Mouse (Mus musculus): Measurements from ENCODE around the gene Nfib. TPM values are rescaled to one million over a fixed set of nuclear protein-coding genes. Genes with fewer than 3 reads are reported as not detected.

The Nfib gene
- polyA plus RNA-seq, 1 experiment from 2014 or later: 60.1 TPM

GRCm38 (mm10) chr4:82518132-82518531 is 187.4 kb downstream of the Nfib start:
- H3K4me3 ChIP-seq (replicated peaks; ENCODE audit: low read length): no peak overlapping the region
- no peak for ATAC-seq (ENCODE audit: insufficient read depth, low FRiP score)
- WGBS: 86% methylated on average over 1 of the region's 1 CpGs
- no peak overlapping the region for H3K27ac ChIP-seq (ENCODE audit: low read length)
- H3K27me3 ChIP-seq (ENCODE audit: control insufficient read depth, insufficient read depth, low read length): no peaks in the 10 kb centered on the region
- no peaks in the 10 kb centered on the region for H3K4me1 ChIP-seq (ENCODE audit: control insufficient read depth, insufficient read depth, low read length)
- H3K36me3 ChIP-seq (ENCODE audit: control insufficient read depth, insufficient read depth, low read length): no peaks in the 10 kb centered on the region
- H3K4me2 ChIP-seq (ENCODE audit: low read depth, low read length): no peak overlapping the region
- no peak overlapping the region for H3K9ac ChIP-seq (ENCODE audit: low read length)
- no peaks in the 10 kb centered on the region for H3K9me3 ChIP-seq (replicated peaks; ENCODE audit: control insufficient read depth, low read length)

GRCm38 (mm10) chr4:82517311-82517710 is 188.2 kb downstream of the Nfib start:
- Histone ChIP-seq H3K4me3 (replicated peaks; ENCODE audit: low read length) (no peak overlapping the region), H3K4me1 (ENCODE audit: control insufficient read depth, insufficient read depth, low read length) (peaks cover under 1% of the 10 kb centered on the region; the same call in 1 of the 2 replicates), H3K4me2 (ENCODE audit: low read depth, low read length) (no peak overlapping the region), H3K27me3 (ENCODE audit: control insufficient read depth, insufficient read depth, low read length) (no peaks in the 10 kb centered on the region), H3K36me3 (ENCODE audit: control insufficient read depth, insufficient read depth, low read length) (no peaks in the 10 kb centered on the region), H3K9me3 (replicated peaks; ENCODE audit: control insufficient read depth, low read length) (no peaks in the 10 kb centered on the region), H3K9ac (ENCODE audit: low read length) (no peak overlapping the region), H3K27ac (ENCODE audit: low read length) (no peak overlapping the region)
- WGBS: 77% methylated on average over 7 of the region's 7 CpGs
- ATAC-seq (ENCODE audit: insufficient read depth, low FRiP score): no peak

GRCm38 (mm10) chr4:82516211-82516795 is 189.2 kb downstream of the Nfib start:
- Histone ChIP-seq H3K36me3 (ENCODE audit: control insufficient read depth, insufficient read depth, low read length) (no peaks in the 10 kb centered on the region), H3K9ac (ENCODE audit: low read length) (no peak overlapping the region), H3K27me3 (ENCODE audit: control insufficient read depth, insufficient read depth, low read length) (no peaks in the 10 kb centered on the region), H3K4me3 (replicated peaks; ENCODE audit: low read length) (no peak overlapping the region), H3K4me1 (ENCODE audit: control insufficient read depth, insufficient read depth, low read length) (peaks cover 9% of the 10 kb centered on the region), H3K4me2 (ENCODE audit: low read depth, low read length) (no peak overlapping the region), H3K9me3 (replicated peaks; ENCODE audit: control insufficient read depth, low read length) (no peaks in the 10 kb centered on the region), H3K27ac (ENCODE audit: low read length) (no peak overlapping the region)
- ATAC-seq (ENCODE audit: insufficient read depth, low FRiP score): no peak
- WGBS: 76% methylated on average over 6 of the region's 6 CpGs

- 87% methylated on average over 8 of the region's 8 CpGs for WGBS
- no peak for ATAC-seq (ENCODE audit: insufficient read depth, low FRiP score)
- H3K9ac ChIP-seq (ENCODE audit: low read length): no peak overlapping the region
- H3K27ac ChIP-seq (ENCODE audit: low read length): no peak overlapping the region
- no peak overlapping the region for H3K4me2 ChIP-seq (ENCODE audit: low read depth, low read length)
- no peaks in the 10 kb centered on the region for H3K36me3 ChIP-seq (ENCODE audit: control insufficient read depth, insufficient read depth, low read length)
- no peaks in the 10 kb centered on the region for H3K27me3 ChIP-seq (ENCODE audit: control insufficient read depth, insufficient read depth, low read length)
- H3K4me3 ChIP-seq (replicated peaks; ENCODE audit: low read length): no peak overlapping the region
- no peaks in the 10 kb centered on the region for H3K9me3 ChIP-seq (replicated peaks; ENCODE audit: control insufficient read depth, low read length)
- H3K4me1 ChIP-seq (ENCODE audit: control insufficient read depth, insufficient read depth, low read length): peaks cover 18% of the 10 kb centered on the region
These were observed 190.6 kb downstream of the Nfib start for GRCm38 (mm10) chr4:82514921-82515320.

- Histone ChIP-seq H3K4me3 (replicated peaks; ENCODE audit: low read length) (no peak overlapping the region), H3K4me1 (ENCODE audit: control insufficient read depth, insufficient read depth, low read length) (peaks cover 18% of the 10 kb centered on the region), H3K27me3 (ENCODE audit: control insufficient read depth, insufficient read depth, low read length) (no peaks in the 10 kb centered on the region), H3K36me3 (ENCODE audit: control insufficient read depth, insufficient read depth, low read length) (no peaks in the 10 kb centered on the region), H3K9me3 (replicated peaks; ENCODE audit: control insufficient read depth, low read length) (no peaks in the 10 kb centered on the region), H3K4me2 (ENCODE audit: low read depth, low read length) (no peak overlapping the region), H3K9ac (ENCODE audit: low read length) (no peak overlapping the region), H3K27ac (ENCODE audit: low read length) (no peak overlapping the region)
- WGBS: 50% methylated on average over 1 of the region's 1 CpGs
- ATAC-seq (ENCODE audit: insufficient read depth, low FRiP score): no peak
These were observed 191.2 kb downstream of the Nfib start for GRCm38 (mm10) chr4:82514373-82514772.

GRCm38 (mm10) chr4:82513426-82513750 is 192.2 kb downstream of the Nfib start:
- no peaks in the 10 kb centered on the region for H3K36me3 ChIP-seq (ENCODE audit: control insufficient read depth, insufficient read depth, low read length)
- peak overlapping the region; percentile 77 for H3K9ac ChIP-seq (ENCODE audit: low read length)
- peaks cover 23% of the 10 kb centered on the region for H3K4me1 ChIP-seq (ENCODE audit: control insufficient read depth, insufficient read depth, low read length)
- no peaks in the 10 kb centered on the region for H3K9me3 ChIP-seq (replicated peaks; ENCODE audit: control insufficient read depth, low read length)
- peak overlapping the region; percentile 59 for H3K4me3 ChIP-seq (replicated peaks; ENCODE audit: low read length)
- H3K4me2 ChIP-seq (ENCODE audit: low read depth, low read length): peak overlapping the region; percentile 86
- peak overlapping the region; percentile 98 for H3K27ac ChIP-seq (ENCODE audit: low read length)
- 1% methylated on average over 14 of the region's 14 CpGs for WGBS
- no peaks in the 10 kb centered on the region for H3K27me3 ChIP-seq (ENCODE audit: control insufficient read depth, insufficient read depth, low read length)
- no peak for ATAC-seq (ENCODE audit: insufficient read depth, low FRiP score)

- Histone ChIP-seq H3K9ac (ENCODE audit: low read length) (peak overlapping the region; percentile 79), H3K4me1 (ENCODE audit: control insufficient read depth, insufficient read depth, low read length) (peaks cover 27% of the 10 kb centered on the region), H3K27me3 (ENCODE audit: control insufficient read depth, insufficient read depth, low read length) (no peaks in the 10 kb centered on the region), H3K27ac (ENCODE audit: low read length) (peak overlapping the region; percentile 98), H3K4me2 (ENCODE audit: low read depth, low read length) (peak overlapping the region; percentile 86), H3K9me3 (replicated peaks; ENCODE audit: control insufficient read depth, low read length) (no peaks in the 10 kb centered on the region), H3K4me3 (replicated peaks; ENCODE audit: low read length) (peak overlapping the region; percentile 59), H3K36me3 (ENCODE audit: control insufficient read depth, insufficient read depth, low read length) (no peaks in the 10 kb centered on the region)
- WGBS: under 1% methylated on average over 62 of the region's 63 CpGs
- peak; percentile 99 for ATAC-seq (ENCODE audit: insufficient read depth, low FRiP score)
These were observed 192.7 kb downstream of the Nfib start for GRCm38 (mm10) chr4:82512743-82513425.

GRCm38 (mm10) chr4:82512335-82512734 is 193.2 kb downstream of the Nfib start:
- Histone ChIP-seq H3K27me3 (ENCODE audit: control insufficient read depth, insufficient read depth, low read length) (no peaks in the 10 kb centered on the region), H3K27ac (ENCODE audit: low read length) (peak overlapping the region; percentile 98), H3K4me2 (ENCODE audit: low read depth, low read length) (peak overlapping the region; percentile 86), H3K4me1 (ENCODE audit: control insufficient read depth, insufficient read depth, low read length) (peaks cover 32% of the 10 kb centered on the region), H3K4me3 (replicated peaks; ENCODE audit: low read length) (peak overlapping the region; percentile 59), H3K9me3 (replicated peaks; ENCODE audit: control insufficient read depth, low read length) (no peaks in the 10 kb centered on the region), H3K9ac (ENCODE audit: low read length) (peak overlapping the region; percentile 79), H3K36me3 (ENCODE audit: control insufficient read depth, insufficient read depth, low read length) (no peaks in the 10 kb centered on the region)
- no peak for ATAC-seq (ENCODE audit: insufficient read depth, low FRiP score)
- WGBS: 2% methylated on average over 13 of the region's 13 CpGs

GRCm38 (mm10) chr4:82511524-82511923 is 194.0 kb downstream of the Nfib start:
- Histone ChIP-seq H3K27ac (ENCODE audit: low read length) (peak overlapping the region; percentile 98), H3K9ac (ENCODE audit: low read length) (peak overlapping the region; percentile 79), H3K36me3 (ENCODE audit: control insufficient read depth, insufficient read depth, low read length) (no peaks in the 10 kb centered on the region), H3K4me2 (ENCODE audit: low read depth, low read length) (peak overlapping the region; percentile 86), H3K9me3 (replicated peaks; ENCODE audit: control insufficient read depth, low read length) (no peaks in the 10 kb centered on the region), H3K4me3 (replicated peaks; ENCODE audit: low read length) (peak overlapping the region; percentile 59), H3K27me3 (ENCODE audit: control insufficient read depth, insufficient read depth, low read length) (no peaks in the 10 kb centered on the region), H3K4me1 (ENCODE audit: control insufficient read depth, insufficient read depth, low read length) (peaks cover 32% of the 10 kb centered on the region)
- WGBS: 1% methylated on average over 8 of the region's 8 CpGs
- no peak for ATAC-seq (ENCODE audit: insufficient read depth, low FRiP score)
